Mouse (Mus musculus) liver, adult 2 months (tissue): ENCODE data around the gene Tex14. TPM values are rescaled to one million over a fixed set of nuclear protein-coding genes. Genes with fewer than 3 reads are reported as not detected.

Source experiments
- DNase-seq: peaks from one replicate; pipeline ENCODE4 v3.0.0-alpha.2; 2011; ENCODE audit warnings: low read depth, low spot score; ENCODE audit errors: extremely low read depth
- H3K27ac ChIP-seq: fragments of 200-500 bp; replicated peaks from 2 replicates; pipeline ENCODE4 v1.5.1; 2012; ENCODE audit warnings: low read depth, mild to moderate bottlenecking, control low read depth, inconsistent platforms, low read length; ENCODE audit not compliant: insufficient read depth
- H3K27me3 ChIP-seq: fragments of 200-500 bp; 2 replicates; pipeline ENCODE4 v1.6.1; 2012; ENCODE audit warnings: mild to moderate bottlenecking, moderate library complexity, low read length, inconsistent platforms; ENCODE audit not compliant: control insufficient read depth, insufficient read depth
- H3K36me3 ChIP-seq: fragments of 200-500 bp; 2 replicates; pipeline ENCODE4 v1.6.1; 2012; ENCODE audit warnings: low read length, inconsistent platforms; ENCODE audit not compliant: control insufficient read depth, insufficient read depth
- H3K4me1 ChIP-seq: fragments of 200-500 bp; 2 replicates; pipeline ENCODE4 v1.6.1; 2011; ENCODE audit warnings: low read length; ENCODE audit not compliant: control insufficient read depth, insufficient read depth
- H3K4me3 ChIP-seq: fragments of 200-500 bp; 2 replicates; pipeline ENCODE4 v1.5.1; 2011; ENCODE audit warnings: low read depth, mild to moderate bottlenecking, control low read depth, low read length, moderate library complexity; ENCODE audit not compliant: insufficient read depth
- H3K79me2 ChIP-seq: fragments of 200-500 bp; 2 replicates; pipeline ENCODE4 v1.6.1; 2012; ENCODE audit warnings: inconsistent platforms, mild to moderate bottlenecking, low read length, moderate library complexity; ENCODE audit not compliant: control insufficient read depth, insufficient read depth
- H3K9ac ChIP-seq: fragments of 200-500 bp; 2 replicates; pipeline ENCODE4 v1.6.1; 2012; ENCODE audit warnings: low read depth, mild to moderate bottlenecking, control low read depth, inconsistent platforms, low read length
- CTCF ChIP-seq: fragments of 200-500 bp; IDR thresholded peaks from 2 replicates; pipeline ENCODE4 v1.5.1; 2011; ENCODE audit warnings: low read depth, low read length, control low read depth
- POLR2A ChIP-seq: fragments of 200-500 bp; IDR thresholded peaks from 2 replicates; pipeline ENCODE4 v1.6.1; 2011; ENCODE audit warnings: low read length, control low read depth; ENCODE audit not compliant: insufficient read depth; ENCODE audit errors: extremely low read depth
- WGBS: fragments of 180-500 bp; shearing (Covaris S2); methylation state at CpG from one replicate; pipeline ENCODE4 v1.1.7; 2018; 5-methylcytosine and 5-hydroxymethylcytosine counted together
- polyA plus RNA-seq: library from polyadenylated mRNA; depleted of rRNA; stranded (reverse); fragments of >200 nt; gene quantifications from 2 replicates; pipeline ENCODE4 v1.2.3, GENCODE M21; 2012
- total RNA-seq: library from RNA; depleted of rRNA; stranded (reverse); fragments of >200 nt; gene quantifications from 2 replicates; pipeline ENCODE4 v1.2.3, GENCODE M21; 2014

Gene Tex14
- total and polyA plus RNA-seq, 2 experiments: 0.02 to 0.28 TPM

GRCm38 (mm10) chr11:87574520-87575180 lies 169.8 kb downstream of the Tex14 start:
- DNase-seq: no peak
- Histone ChIP-seq H3K36me3 (no peaks in the 10 kb centered on the region), H3K4me1 (peaks cover 3% of the 10 kb centered on the region; the same call in 1 of the 2 replicates), H3K27ac (no peak overlapping the region), H3K4me3 (no peak overlapping the region), H3K79me2 (no peaks in the 10 kb centered on the region), H3K9ac (peak overlapping the region; percentile 24; the same call in 1 of the 2 replicates), H3K27me3 (no peaks in the 10 kb centered on the region)
- no peak for TF ChIP-seq POLR2A
- TF ChIP-seq CTCF: no peak
- 34% methylated on average over 21 of the region's 21 CpGs for WGBS

- no peaks in the 10 kb centered on the region for H3K36me3 ChIP-seq
- H3K79me2 ChIP-seq: no peaks in the 10 kb centered on the region
- H3K4me3 ChIP-seq: peak overlapping the region; percentile 56; the same call in 1 of the 2 replicates
- no peak overlapping the region for H3K9ac ChIP-seq
- no peak for TF ChIP-seq POLR2A
- no peak for DNase-seq
- peaks cover 3% of the 10 kb centered on the region; the same call in 1 of the 2 replicates for H3K4me1 ChIP-seq
- WGBS: 61% methylated on average over 6 of the region's 6 CpGs
- no peak overlapping the region for H3K27ac ChIP-seq
- no peaks in the 10 kb centered on the region for H3K27me3 ChIP-seq
Measured at GRCm38 (mm10) chr11:87577601-87578248, 172.9 kb downstream of the Tex14 start.

GRCm38 (mm10) chr11:87578249-87578962 lies 173.5 kb downstream of the Tex14 start:
- no peak for TF ChIP-seq POLR2A
- no peak for TF ChIP-seq CTCF
- Histone ChIP-seq H3K36me3 (no peaks in the 10 kb centered on the region), H3K9ac (peak overlapping the region; percentile 71), H3K79me2 (no peaks in the 10 kb centered on the region), H3K4me3 (peak overlapping the region; percentile 56), H3K27ac (peak overlapping the region; percentile 60), H3K4me1 (peaks cover 3% of the 10 kb centered on the region; the same call in 1 of the 2 replicates), H3K27me3 (no peaks in the 10 kb centered on the region)
- no peak for DNase-seq
- 3% methylated on average over 40 of the region's 40 CpGs for WGBS

GRCm38 (mm10) chr11:87578963-87579601 lies 174.2 kb downstream of the Tex14 start:
- no peaks in the 10 kb centered on the region for H3K79me2 ChIP-seq
- TF ChIP-seq CTCF (no peak), POLR2A (no peak)
- H3K4me1 ChIP-seq: peaks cover 5% of the 10 kb centered on the region; the same call in 1 of the 2 replicates
- peak overlapping the region; percentile 60 for H3K27ac ChIP-seq
- DNase-seq: no peak
- no peaks in the 10 kb centered on the region for H3K27me3 ChIP-seq
- peak overlapping the region; percentile 56 for H3K4me3 ChIP-seq
- peak overlapping the region; percentile 71 for H3K9ac ChIP-seq
- WGBS: 42% methylated on average over 10 of the region's 10 CpGs
- H3K36me3 ChIP-seq: no peaks in the 10 kb centered on the region

GRCm38 (mm10) chr11:87579713-87580112 lies 174.8 kb downstream of the Tex14 start:
- no peaks in the 10 kb centered on the region for H3K27me3 ChIP-seq
- DNase-seq: no peak
- no peaks in the 10 kb centered on the region for H3K79me2 ChIP-seq
- 63% methylated on average over 1 of the region's 1 CpGs for WGBS
- no peak overlapping the region for H3K9ac ChIP-seq
- H3K4me3 ChIP-seq: no peak overlapping the region; the same call in 1 of the 2 replicates
- peaks cover 2% of the 10 kb centered on the region; the same call in 1 of the 2 replicates for H3K4me1 ChIP-seq
- H3K27ac ChIP-seq: peak overlapping the region; percentile 30
- TF ChIP-seq POLR2A (no peak), CTCF (no peak)
- no peaks in the 10 kb centered on the region for H3K36me3 ChIP-seq
